ENCODE assay signal across 8 mouse cellular contexts in the genomic region with DNA sequence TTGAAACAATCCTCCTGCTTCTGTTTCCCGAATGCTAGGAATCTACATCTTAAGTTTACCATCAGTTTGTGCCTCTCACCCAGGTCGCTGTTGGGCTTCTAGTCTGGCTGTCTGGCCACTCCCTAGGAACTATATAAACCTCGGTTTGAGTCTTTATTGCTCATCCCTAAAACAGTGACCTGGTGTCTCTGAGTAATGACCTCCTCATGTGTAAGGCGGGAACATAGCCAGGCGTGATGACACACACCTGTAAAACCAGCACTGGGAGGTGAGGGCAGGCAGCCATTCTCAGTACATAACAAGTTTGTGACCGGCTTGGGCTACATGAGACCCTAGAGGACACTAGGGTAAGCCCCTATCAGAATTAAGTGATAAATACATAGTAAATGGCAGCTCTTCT. TPM values are rescaled to one million over a fixed set of nuclear protein-coding genes. Genes with fewer than 3 reads are reported as not detected.
DNase-seq lines count a peak whose midpoint lies in the region; ATAC-seq lines count a peak whose summit lies in the region.

No protein-coding gene starts in this region.

- no peak overlapping the region; the same call in 1 of the 2 replicates for H3K4me3 ChIP-seq in heart, embryonic 16.5 days (ENCODE audit: low read length)
- 0 out of 2 replicates have a peak overlapping the region, but pooled peaks have one; percentile 8 for H3K4me3 ChIP-seq in brown adipose tissue, adult 24 weeks (ENCODE audit: insufficient read depth, low read depth, low read length)
- peak overlapping the region; percentile 65 for H3K4me3 ChIP-seq in hindbrain, embryonic 14.5 days (replicated peaks; ENCODE audit: low read length)
- H3K4me3 ChIP-seq in midbrain, embryonic 13.5 days (replicated peaks): peak overlapping the region; percentile 77; the same call in 1 of the 2 replicates

- no peaks in the 10 kb centered on the region for H3K27me3 ChIP-seq in heart, embryonic 16.5 days (ENCODE audit: control insufficient read depth, insufficient read depth, low read length)
- H3K27me3 ChIP-seq in hindbrain, embryonic 14.5 days (ENCODE audit: control insufficient read depth, insufficient read depth, low read length): no peaks in the 10 kb centered on the region
- H3K27me3 ChIP-seq in midbrain, embryonic 13.5 days: no peaks in the 10 kb centered on the region

- no peak overlapping the region for H3K27ac ChIP-seq in heart, embryonic 16.5 days (ENCODE audit: low read length)
- no peak overlapping the region for H3K27ac ChIP-seq in brown adipose tissue, adult 24 weeks (replicated peaks; ENCODE audit: low read depth, low read length)
- no peak overlapping the region for H3K27ac ChIP-seq in hindbrain, embryonic 14.5 days
- no peak overlapping the region for H3K27ac ChIP-seq in midbrain, embryonic 13.5 days

- DNase-seq in heart, postnatal 4 days: no peak
- DNase-seq in hindbrain, embryonic 14.5 days (ENCODE audit: low spot score): no peak
- DNase-seq in right cerebral cortex, adult 2 months (ENCODE audit: low spot score in 2 of 2): no peak
- DNase-seq in cerebellum, adult 9-10 months: no peak

- H3K9ac ChIP-seq in heart, embryonic 16.5 days (ENCODE audit: low read length): no peak overlapping the region
- H3K9ac ChIP-seq in hindbrain, embryonic 14.5 days: peak overlapping the region; percentile 78; the same call in 1 of the 2 replicates
- H3K9ac ChIP-seq in midbrain, embryonic 13.5 days (replicated peaks): peak overlapping the region; percentile 82; the same call in 1 of the 2 replicates

- H3K36me3 ChIP-seq in heart, embryonic 16.5 days (ENCODE audit: control insufficient read depth, insufficient read depth): peaks cover 14% of the 10 kb centered on the region
- peaks cover 21% of the 10 kb centered on the region for H3K36me3 ChIP-seq in hindbrain, embryonic 14.5 days (replicated peaks; ENCODE audit: control insufficient read depth, insufficient read depth)
- H3K36me3 ChIP-seq in midbrain, embryonic 13.5 days: peaks cover 24% of the 10 kb centered on the region

- H3K4me1 ChIP-seq in heart, embryonic 16.5 days (ENCODE audit: control insufficient read depth, insufficient read depth, low read length): peaks cover 17% of the 10 kb centered on the region
- H3K4me1 ChIP-seq in brown adipose tissue, adult 24 weeks (ENCODE audit: control insufficient read depth, insufficient read depth, insufficient read length, low read length): 0 out of 2 replicates have a peak, but pooled peaks cover 7% of the 10 kb centered on the region
- peaks cover 15% of the 10 kb centered on the region for H3K4me1 ChIP-seq in hindbrain, embryonic 14.5 days (replicated peaks; ENCODE audit: control insufficient read depth, insufficient read depth, low read length)
- peaks cover 24% of the 10 kb centered on the region for H3K4me1 ChIP-seq in midbrain, embryonic 13.5 days (replicated peaks)

- no peaks in the 10 kb centered on the region for H3K9me3 ChIP-seq in heart, embryonic 16.5 days (replicated peaks; ENCODE audit: control insufficient read depth, low read length)
- no peaks in the 10 kb centered on the region for H3K9me3 ChIP-seq in hindbrain, embryonic 14.5 days (ENCODE audit: control insufficient read depth, low read length)
- no peaks in the 10 kb centered on the region for H3K9me3 ChIP-seq in midbrain, embryonic 13.5 days

- WGBS in heart, embryonic 16.5 days: 66% methylated on average over 6 of the region's 6 CpGs
- WGBS in hindbrain, embryonic 14.5 days: 76% methylated on average over 6 of the region's 6 CpGs
- WGBS in midbrain, embryonic 13.5 days: 74% methylated on average over 6 of the region's 6 CpGs

- ATAC-seq in heart, embryonic 16.5 days (replicated peaks; ENCODE audit: extremely low read depth, insufficient read depth, low FRiP score): no peak
- ATAC-seq in hindbrain, embryonic 14.5 days (ENCODE audit: low FRiP score): no peak
- ATAC-seq in midbrain, embryonic 13.5 days: no peak
- ATAC-seq in megakaryocyte-erythroid progenitor cell, adult 5-6 weeks (replicated peaks; ENCODE audit: low FRiP score, low TSS enrichment, poor library complexity, severe bottlenecking): no peak

- peak overlapping the region; percentile 70 for H3K4me2 ChIP-seq in heart, embryonic 16.5 days (ENCODE audit: low read depth, low read length)
- H3K4me2 ChIP-seq in hindbrain, embryonic 14.5 days (replicated peaks): peak overlapping the region; percentile 56
- peak overlapping the region; percentile 75 for H3K4me2 ChIP-seq in midbrain, embryonic 13.5 days (replicated peaks)

RNA-seq across cellular contexts. Expression of gene Capns1, which starts 3.1 kb away (rescaled TPM):
- 85.4 and 87.7 TPM in 2 replicates for polyA plus RNA-seq in heart, embryonic 16.5 days (2015; fragmentation: Nextera tagmentation; extraction: Ambion mirVana)
- total RNA-seq in heart, postnatal 4 days (2021): 100 to 1,000 TPM; 251 to 261 TPM
- 549 and 708 TPM in 2 replicates for polyA plus RNA-seq in brown adipose tissue, adult 24 weeks (2012; ENCODE audit: insufficient read depth, insufficient read length, missing spikeins)
- polyA plus RNA-seq in hindbrain, embryonic 14.5 days (2014; fragmentation: Nextera tagmentation; extraction: Ambion mirVana): 62.0 and 70.7 TPM in 2 replicates
- polyA plus RNA-seq in midbrain, embryonic 13.5 days (2015; fragmentation: Nextera tagmentation; extraction: Ambion mirVana): 57.2 and 64.1 TPM in 2 replicates
- total RNA-seq in megakaryocyte-erythroid progenitor cell, adult 5-6 weeks (2014; fragmentation: Nextera tagmentation): 148 and 186 TPM in 2 replicates
- 123 and 126 TPM in 2 replicates for total RNA-seq in megakaryocyte-erythroid progenitor cell, adult 5-6 weeks (2017)

RNA-seq across cellular contexts. Expression of gene Cox7a1, which starts 11.5 kb away (rescaled TPM):
- polyA plus RNA-seq in heart, embryonic 16.5 days (2015; fragmentation: Nextera tagmentation; extraction: Ambion mirVana): 506 and 580 TPM in 2 replicates
- total RNA-seq in heart, postnatal 4 days (2021): 100 to 1,000 TPM; 693 to 795 TPM
- 3,242 and 3,950 TPM in 2 replicates for polyA plus RNA-seq in brown adipose tissue, adult 24 weeks (2012; ENCODE audit: insufficient read depth, insufficient read length, missing spikeins)
- 6.0 and 6.9 TPM in 2 replicates for polyA plus RNA-seq in hindbrain, embryonic 14.5 days (2014; fragmentation: Nextera tagmentation; extraction: Ambion mirVana)
- polyA plus RNA-seq in midbrain, embryonic 13.5 days (2015; fragmentation: Nextera tagmentation; extraction: Ambion mirVana): 3.0 and 4.4 TPM in 2 replicates
- total RNA-seq in megakaryocyte-erythroid progenitor cell, adult 5-6 weeks (2014; fragmentation: Nextera tagmentation): 6.0 TPM in 1 of 2 replicates, not detected in the other
- total RNA-seq in megakaryocyte-erythroid progenitor cell, adult 5-6 weeks (2017): not detected in 2 replicates

RNA-seq across cellular contexts. Expression of gene Zfp146, which starts 25.9 kb away (rescaled TPM):
- 7.2 and 7.3 TPM in 2 replicates for polyA plus RNA-seq in heart, embryonic 16.5 days (2015; fragmentation: Nextera tagmentation; extraction: Ambion mirVana)
- total RNA-seq in heart, postnatal 4 days (2021): 10 to 100 TPM; 45.3 to 46.6 TPM
- polyA plus RNA-seq in brown adipose tissue, adult 24 weeks (2012; ENCODE audit: insufficient read depth, insufficient read length, missing spikeins): 17.8 and 24.3 TPM in 2 replicates
- 13.2 and 14.0 TPM in 2 replicates for polyA plus RNA-seq in hindbrain, embryonic 14.5 days (2014; fragmentation: Nextera tagmentation; extraction: Ambion mirVana)
- polyA plus RNA-seq in midbrain, embryonic 13.5 days (2015; fragmentation: Nextera tagmentation; extraction: Ambion mirVana): 18.9 and 22.8 TPM in 2 replicates
- 35.9 and 48.9 TPM in 2 replicates for total RNA-seq in megakaryocyte-erythroid progenitor cell, adult 5-6 weeks (2014; fragmentation: Nextera tagmentation)
- 103 and 108 TPM in 2 replicates for total RNA-seq in megakaryocyte-erythroid progenitor cell, adult 5-6 weeks (2017)

RNA-seq across cellular contexts. Expression of gene Polr2i, which starts 36.3 kb away (rescaled TPM):
- polyA plus RNA-seq in heart, embryonic 16.5 days (2015; fragmentation: Nextera tagmentation; extraction: Ambion mirVana): 112 TPM in 2 replicates
- total RNA-seq in heart, postnatal 4 days (2021): 10 to 100 TPM; 61.9 to 70.3 TPM
- polyA plus RNA-seq in brown adipose tissue, adult 24 weeks (2012; ENCODE audit: insufficient read depth, insufficient read length, missing spikeins): 93.0 and 113 TPM in 2 replicates
- polyA plus RNA-seq in hindbrain, embryonic 14.5 days (2014; fragmentation: Nextera tagmentation; extraction: Ambion mirVana): 179 and 199 TPM in 2 replicates
- 181 and 186 TPM in 2 replicates for polyA plus RNA-seq in midbrain, embryonic 13.5 days (2015; fragmentation: Nextera tagmentation; extraction: Ambion mirVana)
- 91.3 and 106 TPM in 2 replicates for total RNA-seq in megakaryocyte-erythroid progenitor cell, adult 5-6 weeks (2014; fragmentation: Nextera tagmentation)
- total RNA-seq in megakaryocyte-erythroid progenitor cell, adult 5-6 weeks (2017): 42.0 and 46.5 TPM in 2 replicates

RNA-seq across cellular contexts. Expression of gene Tbcb, which starts 36.6 kb away (rescaled TPM):
- 134 and 154 TPM in 2 replicates for polyA plus RNA-seq in heart, embryonic 16.5 days (2015; fragmentation: Nextera tagmentation; extraction: Ambion mirVana)
- 10 to 100 TPM; 77.2 to 78.9 TPM for total RNA-seq in heart, postnatal 4 days (2021)
- polyA plus RNA-seq in brown adipose tissue, adult 24 weeks (2012; ENCODE audit: insufficient read depth, insufficient read length, missing spikeins): 62.8 and 71.2 TPM in 2 replicates
- 390 and 397 TPM in 2 replicates for polyA plus RNA-seq in hindbrain, embryonic 14.5 days (2014; fragmentation: Nextera tagmentation; extraction: Ambion mirVana)
- polyA plus RNA-seq in midbrain, embryonic 13.5 days (2015; fragmentation: Nextera tagmentation; extraction: Ambion mirVana): 359 and 362 TPM in 2 replicates
- 86.4 and 117 TPM in 2 replicates for total RNA-seq in megakaryocyte-erythroid progenitor cell, adult 5-6 weeks (2014; fragmentation: Nextera tagmentation)
- 26.2 and 49.4 TPM in 2 replicates for total RNA-seq in megakaryocyte-erythroid progenitor cell, adult 5-6 weeks (2017)

Comparison
In these comparisons a context has a peak if more than half of its experiments do, and no peak if none do; other contexts are left out.
1. RNA of gene Cox7a1, which starts 11.5 kb away (polyA plus RNA-seq): 3,242 to 3,950 TPM in brown adipose tissue, adult 24 weeks and 506 to 580 TPM in heart, embryonic 16.5 days; 6.0 to 6.9 TPM in hindbrain, embryonic 14.5 days and 3.0 to 4.4 TPM in midbrain, embryonic 13.5 days; every median in the first group is over 10 times any median in the second.
2. Peak in every context shown above with its lines, with median percentiles within 50 percentile points of each other: H3K4me2 ChIP-seq.